Mouse (Mus musculus) liver, embryonic 14.5 days (tissue): Measurements from ENCODE around the gene Gpatch2.

Experiments used
- CTCF ChIP-seq: IDR thresholded peaks from 2 replicates; pipeline ENCODE4 v1.5.1; 2016; ENCODE audit warnings: antibody characterized with exemption, low read depth, control low read depth
- EP300 ChIP-seq: IDR thresholded peaks from 2 replicates; pipeline ENCODE4 v1.6.1; 2016; ENCODE audit warnings: antibody characterized with exemption, low read depth

DNA sequence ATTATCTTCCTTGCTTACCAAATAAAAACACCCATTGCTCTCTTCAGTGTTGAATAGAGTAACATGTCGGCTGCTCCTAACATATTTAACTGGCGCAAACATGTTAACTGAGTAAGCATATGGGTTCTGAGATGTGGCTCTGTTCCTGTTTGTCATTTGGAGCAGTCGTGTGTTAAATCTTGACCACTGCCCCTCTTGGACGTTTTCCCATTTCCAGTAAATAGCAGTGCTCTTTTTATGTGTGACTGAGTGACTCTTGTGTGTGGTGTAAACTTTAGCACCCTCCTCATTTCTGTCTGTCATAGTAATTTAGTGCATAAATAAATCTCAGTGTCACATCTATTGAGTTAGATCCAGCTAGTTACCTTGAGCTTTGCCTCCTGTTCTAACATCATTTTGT, 52.3 kb downstream of the Gpatch2 start:
- TF ChIP-seq CTCF (no peak), EP300 (no peak)
